ENCODE assay signal across 9 mouse cellular contexts in the genomic region with DNA sequence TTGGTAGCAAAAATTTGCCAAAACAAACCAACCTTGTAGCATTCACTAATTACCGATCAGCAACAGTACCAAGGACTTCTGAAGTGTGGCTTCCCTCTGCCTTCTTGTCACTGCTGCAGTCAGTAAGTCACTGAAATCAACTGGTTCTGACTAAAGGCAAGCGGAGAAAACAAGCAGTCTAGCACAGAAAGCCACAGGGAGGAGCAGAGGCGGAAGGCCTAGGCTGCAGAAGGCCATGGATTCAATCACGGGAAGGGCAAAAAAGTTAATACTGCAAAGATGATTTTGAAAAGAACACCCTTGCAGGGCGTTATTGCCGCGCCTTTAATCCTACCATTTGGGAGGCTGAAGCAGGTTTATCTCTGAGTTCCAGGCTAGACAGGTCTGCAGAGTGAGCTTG. TPM values are rescaled to one million over a fixed set of nuclear protein-coding genes. Genes with fewer than 3 reads are reported as not detected.
DNase-seq lines count a peak whose midpoint lies in the region; ATAC-seq and TF ChIP-seq lines count a peak whose summit lies in the region.
"Had no signal": no experiment of that assay in that cellular context is flagged by ENCODE, and none has a peak within 500 bp of the region (broad histone marks: within the 10 kb centered on the region; RNA-seq: fewer than 3 reads in every experiment).

No protein-coding gene starts in this region.

- in situ Hi-C loops in CH12.LX (cut with MboI; ENCODE audit: low pct_ligation_motif_present, low pct_unique_long_range_greater_than_20kb, low sequenced_read_pairs), result loop anchor here (5.0 kb wide), 1 partner anchor 34 kb away; no protein-coding TSS in a partner anchor

- 81% methylated on average over 7 of the region's 7 CpGs for WGBS in heart, embryonic 15.5 days
- WGBS in liver, embryonic 15.5 days (ENCODE audit: insufficient replicate concordance), result 45% methylated on average over 7 of the region's 7 CpGs

- no peak for TF ChIP-seq POLR2A in CH12.LX (IDR thresholded peaks at IDR 0.05; ENCODE audit: low read depth, low read length)
- no peak for TF ChIP-seq POLR2A in embryonic fibroblast, embryonic 13.5 days (IDR thresholded peaks at IDR 0.05; ENCODE audit: low read depth, low read length)

- peaks cover 65% of the 10 kb centered on the region for H3K79me2 ChIP-seq in CH12.LX (replicated peaks; ENCODE audit: control insufficient read depth, extremely low read depth, insufficient read depth, poor library complexity, severe bottlenecking)

- dilution Hi-C loops in CH12.LX (cut with MboI; ENCODE audit: extremely low pct_ligation_motif_present, extremely low pct_unique_long_range_greater_than_20kb, low sequenced_read_pairs), result no loop called here

- H3K4me2 ChIP-seq in heart, embryonic 15.5 days, result peak overlapping the region; percentile 86
- peak overlapping the region; percentile 64 for H3K4me2 ChIP-seq in CH12.LX (ENCODE audit: insufficient read depth, low read depth, poor library complexity, severe bottlenecking)
- peak overlapping the region; percentile 85 for H3K4me2 ChIP-seq in liver, embryonic 15.5 days

- TF ChIP-seq CTCF in CH12.LX (conservative IDR thresholded peaks at IDR 0.05 in 1 of 2, IDR thresholded peaks at IDR 0.05 in 1 of 2; ENCODE audit: low read depth in 2 of 2, low read length in 2 of 2), result no peak
- no peak for TF ChIP-seq CTCF in embryonic fibroblast, embryonic 13.5 days (IDR thresholded peaks at IDR 0.05; ENCODE audit: borderline replicate concordance, insufficient read depth, low read length)

- peaks cover 25% of the 10 kb centered on the region for H3K4me1 ChIP-seq in heart, embryonic 15.5 days (replicated peaks)
- H3K4me1 ChIP-seq in CH12.LX (ENCODE audit: control insufficient read depth in 1 of 2, insufficient read depth in 2 of 2), result peaks cover 2 to 33% of the 10 kb centered on the region in 2 experiments; a peak in 3 of 4 replicates
- peaks cover 6% of the 10 kb centered on the region for H3K4me1 ChIP-seq in embryonic fibroblast, embryonic 13.5 days (ENCODE audit: control insufficient read depth, insufficient read depth, low read length)
- H3K4me1 ChIP-seq in liver, embryonic 15.5 days (replicated peaks), result peaks cover 39% of the 10 kb centered on the region

- H3K36me3 ChIP-seq in heart, embryonic 15.5 days, result peaks cover 12% of the 10 kb centered on the region
- H3K36me3 ChIP-seq in CH12.LX (replicated peaks in 1 of 2; ENCODE audit: control insufficient read depth in 1 of 2, insufficient read depth in 1 of 2, low read length in 1 of 2), result peaks cover 13 to 58% of the 10 kb centered on the region in 2 experiments
- H3K36me3 ChIP-seq in liver, embryonic 15.5 days (replicated peaks), result peaks cover 36% of the 10 kb centered on the region

- DNase-seq in heart, adult 18-20 months, result no peak
- no peak for DNase-seq in CH12.LX (ENCODE audit: extremely low read depth)
- no peak for DNase-seq in thymus, postnatal 36 days
- DNase-seq in retina, postnatal 1 day, result no peak
- no peak for DNase-seq in cerebellum, adult 18-20 months
- DNase-seq: cerebellum, postnatal 10 days had no signal

- TF ChIP-seq EP300 in CH12.LX (IDR thresholded peaks at IDR 0.05; ENCODE audit: low read length), result no peak

- no peak for TF ChIP-seq RAD21 in CH12.LX (IDR thresholded peaks at IDR 0.05; ENCODE audit: low read depth, low read length)

- H3K4me3 ChIP-seq in heart, embryonic 15.5 days, result peak overlapping the region; percentile 67
- H3K4me3 ChIP-seq in CH12.LX (replicated peaks in 1 of 3; ENCODE audit: low read depth in 2 of 3, low read length in 2 of 3, poor library complexity in 1 of 3), result peak overlapping the region; percentile 79 to 91 (median 83)
- H3K4me3 ChIP-seq in embryonic fibroblast, embryonic 13.5 days (ENCODE audit: insufficient read depth, low read length), result peak overlapping the region; percentile 72
- peak overlapping the region; percentile 87 for H3K4me3 ChIP-seq in liver, embryonic 15.5 days (replicated peaks)

- no peak for ATAC-seq in heart, embryonic 15.5 days (replicated peaks; ENCODE audit: insufficient number of reproducible peaks, insufficient read depth, low FRiP score, low read depth)
- no peak for ATAC-seq in liver, embryonic 15.5 days (ENCODE audit: insufficient read depth)

- no peak overlapping the region for H3K27ac ChIP-seq in heart, embryonic 15.5 days
- no peak overlapping the region for H3K27ac ChIP-seq in CH12.LX (ENCODE audit: insufficient read depth, low read depth)
- H3K27ac ChIP-seq in embryonic fibroblast, embryonic 13.5 days (ENCODE audit: insufficient read depth, low read length), result no peak overlapping the region
- H3K27ac ChIP-seq in liver, embryonic 15.5 days (replicated peaks), result no peak overlapping the region; the same call in 1 of the 2 replicates

- peak overlapping the region; percentile 92; the same call in 1 of the 2 replicates for H3K9ac ChIP-seq in heart, embryonic 15.5 days
- H3K9ac ChIP-seq in CH12.LX (ENCODE audit: insufficient read depth, low read depth), result peak overlapping the region; percentile 96
- peak overlapping the region; percentile 9; the same call in 1 of the 2 replicates for H3K9ac ChIP-seq in liver, embryonic 15.5 days

- H3K27me3 ChIP-seq in heart, embryonic 15.5 days, result no peaks in the 10 kb centered on the region
- no peaks in the 10 kb centered on the region for H3K27me3 ChIP-seq in CH12.LX (replicated peaks)
- no peaks in the 10 kb centered on the region for H3K27me3 ChIP-seq in liver, embryonic 15.5 days

- no peaks in the 10 kb centered on the region for H3K9me3 ChIP-seq in heart, embryonic 15.5 days (replicated peaks)
- H3K9me3 ChIP-seq in CH12.LX (replicated peaks; ENCODE audit: low read length), result no peaks in the 10 kb centered on the region
- no peaks in the 10 kb centered on the region for H3K9me3 ChIP-seq in liver, embryonic 15.5 days (replicated peaks)

TF ChIP-seq in CH12.LX, 34 proteins besides CTCF, POLR2A, EP300 and RAD21:
- TF ChIP-seq TCF12 (IDR thresholded peaks at IDR 0.05; ENCODE audit: low read depth, low read length) (no peak), ELF1 (IDR thresholded peaks at IDR 0.05; ENCODE audit: low read depth, low read length) (no peak), JUN (IDR thresholded peaks at IDR 0.05; ENCODE audit: insufficient read depth, low read depth, low read length) (no peak), MXI1 (IDR thresholded peaks at IDR 0.05; ENCODE audit: low read depth, low read length) (no peak), SMC3 (IDR thresholded peaks at IDR 0.05; ENCODE audit: low read depth, low read length) (no peak), IRF4 (IDR thresholded peaks at IDR 0.05; ENCODE audit: low read depth, low read length) (no peak), MAZ (IDR thresholded peaks at IDR 0.05; ENCODE audit: low read depth, low read length) (no peak), CHD1 (IDR thresholded peaks at IDR 0.05; ENCODE audit: low read depth, low read length) (peak; percentile 17; the same call in 1 of the 2 replicates), MAFK (IDR thresholded peaks at IDR 0.05; ENCODE audit: insufficient replicate concordance, low read length) (no peak)
TF ChIP-seq in CH12.LX: peak in this region for 1.

RNA-seq across cellular contexts. Expression of a gene that starts 2.1 kb away (rescaled TPM):
- polyA plus RNA-seq in heart, embryonic 15.5 days (2015; fragmentation: Nextera tagmentation; extraction: Ambion mirVana), result 183 TPM in 2 replicates
- total RNA-seq in heart, adult 18-20 months (2021), result 10 to 100 TPM; 93.5 to 97.6 TPM
- 337 and 394 TPM in 2 replicates for total RNA-seq in CH12.LX (2012; rRNA removed)
- total RNA-seq in CH12.LX (2014; rRNA removed), result 130 and 151 TPM in 2 replicates
- 513 TPM in 2 replicates for polyA plus RNA-seq in CH12.LX (2012; ENCODE audit: insufficient read length, low read depth)
- polyA plus RNA-seq in embryonic fibroblast, embryonic 13.5 days (2011; ENCODE audit: insufficient read length, low read depth, missing spikeins), result 193 and 252 TPM in 2 replicates
- polyA plus RNA-seq in liver, embryonic 15.5 days (2015; fragmentation: Nextera tagmentation; extraction: Ambion mirVana), result 106 and 116 TPM in 2 replicates

RNA-seq across cellular contexts. Expression of a gene that starts 27.3 kb away (rescaled TPM):
- 11.6 and 12.0 TPM in 2 replicates for polyA plus RNA-seq in heart, embryonic 15.5 days (2015; fragmentation: Nextera tagmentation; extraction: Ambion mirVana)
- 1 to 10 TPM; 3.3 to 4.2 TPM for total RNA-seq in heart, adult 18-20 months (2021)
- total RNA-seq in CH12.LX (2012; rRNA removed) (24.8 and 29.8 TPM in 2 replicates), CH12.LX (2014; rRNA removed) (42.7 and 47.2 TPM in 2 replicates)
- 42.3 and 52.4 TPM in 2 replicates for polyA plus RNA-seq in CH12.LX (2012; ENCODE audit: insufficient read length, low read depth)
- polyA plus RNA-seq in embryonic fibroblast, embryonic 13.5 days (2011; ENCODE audit: insufficient read length, low read depth, missing spikeins), result 20.9 and 21.3 TPM in 2 replicates
- 9.4 and 10.7 TPM in 2 replicates for polyA plus RNA-seq in liver, embryonic 15.5 days (2015; fragmentation: Nextera tagmentation; extraction: Ambion mirVana)

Comparison
In these comparisons a context has a peak if more than half of its experiments do, and no peak if none do; other contexts are left out.
1. H3K9ac ChIP-seq: peak in every context shown above with its lines; median percentile 96 in CH12.LX; 92 in heart, embryonic 15.5 days; 9 in liver, embryonic 15.5 days.